Mouse (Mus musculus): Measurements from ENCODE around the gene Evc2.

- TF ChIP-seq CTCF (IDR thresholded peaks at IDR 0.05; ENCODE audit: borderline replicate concordance, insufficient read depth, low read depth, low read length): no peak
- TF ChIP-seq POLR2A (IDR thresholded peaks at IDR 0.05; ENCODE audit: borderline replicate concordance, insufficient read depth, low read length): no peak
These were observed 39.1 kb downstream of the Evc2 start for GRCm38 (mm10) chr5:37377376-37377775.
